Comparison of ENCODE assay signal across 13 mouse cellular contexts in genomic region chr10:81523142-81523541, GRCm38 (mm10). TPM values are rescaled to one million over a fixed set of nuclear protein-coding genes. Genes with fewer than 3 reads are reported as not detected.
DNase-seq lines count a peak whose midpoint lies in the region; ATAC-seq lines count a peak whose summit lies in the region.
"Had no signal": no experiment of that assay in that cellular context is flagged by ENCODE, and none has a peak within 500 bp of the region (broad histone marks: within the 10 kb centered on the region; RNA-seq: fewer than 3 reads in every experiment).

No protein-coding gene starts in this region.

- 42% methylated on average over 6 of the region's 6 CpGs for WGBS in liver, embryonic 11.5 days
- WGBS in embryonic facial prominence, embryonic 10.5 days: 79% methylated on average over 6 of the region's 6 CpGs
- WGBS in macrophage (ENCODE audit: missing documents): 16% methylated on average over 6 of the region's 6 CpGs

- H3K4me1 ChIP-seq in liver, embryonic 11.5 days (replicated peaks; ENCODE audit: control insufficient read depth, insufficient read depth, low read length): peaks cover 44% of the 10 kb centered on the region
- peaks cover 8% of the 10 kb centered on the region; the same call in 1 of the 2 replicates for H3K4me1 ChIP-seq in embryonic facial prominence, embryonic 10.5 days
- H3K4me1 ChIP-seq: forebrain, embryonic 12.5 days; hindbrain, embryonic 15.5 days had no signal

- H3K4me3 ChIP-seq in liver, embryonic 11.5 days (ENCODE audit: low read depth, low read length): peak overlapping the region; percentile 56
- H3K4me3 ChIP-seq in embryonic facial prominence, embryonic 10.5 days: 0 out of 2 replicates have a peak overlapping the region, but pooled peaks have one; percentile 24
- H3K4me3 ChIP-seq in macrophage (ENCODE audit: inconsistent target): peak overlapping the region; percentile 67
- H3K4me3 ChIP-seq: forebrain, embryonic 12.5 days; hindbrain, embryonic 15.5 days; myocyte had no signal

- peak overlapping the region; percentile 79 for H3K9ac ChIP-seq in liver, embryonic 11.5 days (ENCODE audit: low read depth, low read length)
- H3K9ac ChIP-seq: hindbrain, embryonic 15.5 days had no signal

- H3K4me2 ChIP-seq in liver, embryonic 11.5 days: peak overlapping the region; percentile 79
- H3K4me2 ChIP-seq: forebrain, embryonic 12.5 days; hindbrain, embryonic 15.5 days had no signal

- H3K27ac ChIP-seq in liver, embryonic 11.5 days (ENCODE audit: low read depth, low read length): peak overlapping the region; percentile 21; the same call in 1 of the 2 replicates
- no peak overlapping the region for H3K27ac ChIP-seq in embryonic facial prominence, embryonic 10.5 days (replicated peaks)
- peak overlapping the region; percentile 92 for H3K27ac ChIP-seq in macrophage
- H3K27ac ChIP-seq: forebrain, embryonic 12.5 days; hindbrain, embryonic 15.5 days had no signal

- H3K36me3 ChIP-seq in liver, embryonic 11.5 days (ENCODE audit: control insufficient read depth, insufficient read depth, low read length): no peaks in the 10 kb centered on the region
- peaks cover 3% of the 10 kb centered on the region; the same call in 1 of the 2 replicates for H3K36me3 ChIP-seq in embryonic facial prominence, embryonic 10.5 days (replicated peaks)
- H3K36me3 ChIP-seq in macrophage (ENCODE audit: inconsistent target): no peaks in the 10 kb centered on the region
- H3K36me3 ChIP-seq: forebrain, embryonic 12.5 days; hindbrain, embryonic 15.5 days had no signal

- H3K27me3 ChIP-seq in liver, embryonic 11.5 days (replicated peaks; ENCODE audit: control insufficient read depth, insufficient read depth, low read length): 0 out of 2 replicates have a peak, but pooled peaks cover 2% of the 10 kb centered on the region
- peaks cover 28% of the 10 kb centered on the region for H3K27me3 ChIP-seq in embryonic facial prominence, embryonic 10.5 days (replicated peaks; ENCODE audit: low read depth, poor library complexity, severe bottlenecking)

- DNase-seq in adrenal gland, adult 2 months: peak; percentile 7
- no peak for DNase-seq in adrenal gland, postnatal 14 days
- no peak for DNase-seq in liver, embryonic 11.5 days (ENCODE audit: low spot score)
- no peak for DNase-seq in liver
- DNase-seq in embryonic facial prominence, embryonic 10.5 days (ENCODE audit: low spot score): no peak
- no peak for DNase-seq in kidney, adult 11 months
- DNase-seq in layer of hippocampus, adult 9-10 months (ENCODE audit: low spot score): no peak
- DNase-seq: kidney, postnatal 14 days; lung, postnatal 4 days had no signal

- no peaks in the 10 kb centered on the region for H3K9me3 ChIP-seq in liver, embryonic 11.5 days (ENCODE audit: control insufficient read depth, low read length)
- H3K9me3 ChIP-seq in embryonic facial prominence, embryonic 10.5 days: no peaks in the 10 kb centered on the region
- H3K9me3 ChIP-seq: forebrain, embryonic 12.5 days; hindbrain, embryonic 15.5 days had no signal

- H3K79me2 ChIP-seq in macrophage (ENCODE audit: inconsistent target): peaks cover 40% of the 10 kb centered on the region

- ATAC-seq in liver, embryonic 11.5 days (replicated peaks; ENCODE audit: low FRiP score): no peak

RNA-seq across cellular contexts. Expression of gene Gna15, which starts 0.9 kb away (rescaled TPM):
- total RNA-seq in adrenal gland, adult 2 months (2021): 1 to 10 TPM; 1.1 to 2.2 TPM
- 1.4 and 1.9 TPM in 2 replicates for polyA plus RNA-seq in adrenal gland, adult 2 months (2012; rRNA removed)
- 0.85 and 1.9 TPM in 2 replicates for total RNA-seq in adrenal gland, postnatal 14 days (2021)
- polyA plus RNA-seq in liver, embryonic 11.5 days (2014; fragmentation: Nextera tagmentation; extraction: Ambion mirVana): 10.1 and 11.3 TPM in 2 replicates
- 1.2 and 1.3 TPM in 2 replicates for polyA plus RNA-seq in embryonic facial prominence, embryonic 10.5 days (2016; fragmentation: Nextera tagmentation; extraction: Ambion mirVana)
- total RNA-seq in macrophage (2018; cell fraction: chromatin; rRNA removed): 10 to 100 TPM in 1 of 26 experiments, 1 to 10 TPM in 20, under 1 TPM in 4, not detected in 1; 0.48 to 10.1 (median 6.4) TPM
- total RNA-seq in macrophage (2018; cell fraction: cytosol; rRNA removed): 10 to 100 TPM in 7 of 26 experiments, 1 to 10 TPM in 19; 2.3 to 11.7 (median 8.1) TPM
- total RNA-seq in macrophage (2018; cell fraction: nucleus; rRNA removed): 10 to 100 TPM in 4 of 26 experiments, 1 to 10 TPM in 21, under 1 TPM in 1; 0.96 to 24.0 (median 4.6) TPM
- 4.6 to 16.6 TPM (median 10.2 TPM) in 3 replicates for polyA plus RNA-seq in macrophage (2018)
- polyA plus RNA-seq: myocyte had no signal

RNA-seq across cellular contexts. Expression of gene Gna11, which starts 21.8 kb away (rescaled TPM):
- total RNA-seq in adrenal gland, adult 2 months (2021): 10 to 100 TPM; 76.6 to 86.0 TPM
- polyA plus RNA-seq in adrenal gland, adult 2 months (2012; rRNA removed): 122 and 124 TPM in 2 replicates
- 65.0 and 67.2 TPM in 2 replicates for total RNA-seq in adrenal gland, postnatal 14 days (2021)
- polyA plus RNA-seq in liver, embryonic 11.5 days (2014; fragmentation: Nextera tagmentation; extraction: Ambion mirVana): 46.4 and 47.0 TPM in 2 replicates
- polyA plus RNA-seq in embryonic facial prominence, embryonic 10.5 days (2016; fragmentation: Nextera tagmentation; extraction: Ambion mirVana): 79.0 and 80.4 TPM in 2 replicates
- 10 to 100 TPM in 18 of 26 experiments, 1 to 10 TPM in 8; 1.5 to 34.9 (median 14.9) TPM for total RNA-seq in macrophage (2018; cell fraction: chromatin; rRNA removed)
- total RNA-seq in macrophage (2018; cell fraction: cytosol; rRNA removed): 1 to 10 TPM in 23 of 26 experiments, under 1 TPM in 3; 0.37 to 5.9 (median 4.1) TPM
- total RNA-seq in macrophage (2018; cell fraction: nucleus; rRNA removed): 10 to 100 TPM in 13 of 26 experiments, 1 to 10 TPM in 13; 2.2 to 41.9 (median 9.7) TPM
- polyA plus RNA-seq in macrophage (2018): 3.5 to 6.3 TPM (median 6.2 TPM) in 3 replicates

RNA-seq across cellular contexts. Expression of gene S1pr4, which starts 23.2 kb away (rescaled TPM):
- total RNA-seq in adrenal gland, adult 2 months (2021): 1 to 10 TPM in 1 of 2 experiments, under 1 TPM in 1; 0.98 to 1.6 TPM
- polyA plus RNA-seq in adrenal gland, adult 2 months (2012; rRNA removed): 3.5 and 3.6 TPM in 2 replicates
- total RNA-seq in adrenal gland, postnatal 14 days (2021): 2.3 and 7.4 TPM in 2 replicates
- polyA plus RNA-seq in liver, embryonic 11.5 days (2014; fragmentation: Nextera tagmentation; extraction: Ambion mirVana): 4.5 and 4.6 TPM in 2 replicates
- 0.28 and 0.51 TPM in 2 replicates for polyA plus RNA-seq in embryonic facial prominence, embryonic 10.5 days (2016; fragmentation: Nextera tagmentation; extraction: Ambion mirVana)
- under 1 TPM in 13 of 26 experiments, not detected in 13; 0.25 to 0.77 (median 0.50) TPM for total RNA-seq in macrophage (2018; cell fraction: chromatin; rRNA removed)
- under 1 TPM; 0.05 to 0.48 (median 0.21) TPM for total RNA-seq in macrophage (2018; cell fraction: cytosol; rRNA removed)
- 1 to 10 TPM in 1 of 26 experiments, under 1 TPM in 13, not detected in 12; 0.24 to 1.5 (median 0.39) TPM for total RNA-seq in macrophage (2018; cell fraction: nucleus; rRNA removed)
- 0.14 to 0.26 TPM (median 0.14 TPM) in 3 replicates for polyA plus RNA-seq in macrophage (2018)
- polyA plus RNA-seq: myocyte had no signal

RNA-seq across cellular contexts. Expression of gene Ncln, which starts 26.9 kb away (rescaled TPM):
- 100 to 1,000 TPM; 111 to 123 TPM for total RNA-seq in adrenal gland, adult 2 months (2021)
- 562 and 856 TPM in 2 replicates for polyA plus RNA-seq in adrenal gland, adult 2 months (2012; rRNA removed)
- 102 and 107 TPM in 2 replicates for total RNA-seq in adrenal gland, postnatal 14 days (2021)
- polyA plus RNA-seq in liver, embryonic 11.5 days (2014; fragmentation: Nextera tagmentation; extraction: Ambion mirVana): 92.2 and 97.9 TPM in 2 replicates
- 85.2 and 94.3 TPM in 2 replicates for polyA plus RNA-seq in embryonic facial prominence, embryonic 10.5 days (2016; fragmentation: Nextera tagmentation; extraction: Ambion mirVana)
- total RNA-seq in macrophage (2018; cell fraction: chromatin; rRNA removed): 100 to 1,000 TPM in 4 of 26 experiments, 10 to 100 TPM in 22; 23.1 to 139 (median 73.1) TPM
- total RNA-seq in macrophage (2018; cell fraction: cytosol; rRNA removed): 10 to 100 TPM; 38.2 to 99.2 (median 61.0) TPM
- total RNA-seq in macrophage (2018; cell fraction: nucleus; rRNA removed): 100 to 1,000 TPM in 8 of 26 experiments, 10 to 100 TPM in 18; 40.2 to 144 (median 80.9) TPM
- polyA plus RNA-seq in macrophage (2018): 54.5 to 93.3 TPM (median 77.1 TPM) in 3 replicates

RNA-seq across cellular contexts. Expression of gene Aes, which starts 36.1 kb away (rescaled TPM):
- 1,000 to 10,000 TPM; 1,028 to 1,195 TPM for total RNA-seq in adrenal gland, adult 2 months (2021)
- polyA plus RNA-seq in adrenal gland, adult 2 months (2012; rRNA removed): 3,784 and 4,442 TPM in 2 replicates
- 646 and 698 TPM in 2 replicates for total RNA-seq in adrenal gland, postnatal 14 days (2021)
- polyA plus RNA-seq in liver, embryonic 11.5 days (2014; fragmentation: Nextera tagmentation; extraction: Ambion mirVana): 213 and 229 TPM in 2 replicates
- polyA plus RNA-seq in embryonic facial prominence, embryonic 10.5 days (2016; fragmentation: Nextera tagmentation; extraction: Ambion mirVana): 266 and 347 TPM in 2 replicates
- 100 to 1,000 TPM in 2 of 26 experiments, 10 to 100 TPM in 19, 1 to 10 TPM in 5; 2.7 to 107 (median 27.0) TPM for total RNA-seq in macrophage (2018; cell fraction: chromatin; rRNA removed)
- total RNA-seq in macrophage (2018; cell fraction: cytosol; rRNA removed): 100 to 1,000 TPM; 207 to 355 (median 268) TPM
- 100 to 1,000 TPM in 1 of 26 experiments, 10 to 100 TPM in 25; 19.7 to 104 (median 54.7) TPM for total RNA-seq in macrophage (2018; cell fraction: nucleus; rRNA removed)
- polyA plus RNA-seq in macrophage (2018): 301 to 334 TPM (median 303 TPM) in 3 replicates
